Mouse (Mus musculus) neural tube, embryonic 14.5 days (tissue): Measurements from ENCODE around the gene Tceal3. TPM values are rescaled to one million over a fixed set of nuclear protein-coding genes. Genes with fewer than 3 reads are reported as not detected.
"Not testable (repeated sequence)": the region's sequence is repeated elsewhere in the genome, so short reads cannot be mapped to it uniquely, and the experiment has no call there.

Experiments used
- ATAC-seq: fragments of 200-750 bp; cut with Nextera tagmentation; 2 replicates; pipeline ENCODE4 v1.8.0; 2017; ENCODE audit warnings: low read depth, mild to moderate bottlenecking, moderate TSS enrichment, moderate library complexity
- H3K27ac ChIP-seq: fragments of 300-500 bp; sonication (generic); 2 replicates; pipeline ENCODE4 v1.5.1; 2014; ENCODE audit warnings: low read depth, mild to moderate bottlenecking, control low read depth, low read length, moderate library complexity, mixed read lengths
- H3K27me3 ChIP-seq: fragments of 300-500 bp; sonication (generic); 2 replicates; pipeline ENCODE4 v1.6.1; 2014; ENCODE audit warnings: low read length; ENCODE audit not compliant: control insufficient read depth, insufficient read depth
- H3K36me3 ChIP-seq: fragments of 300-500 bp; sonication (generic); 2 replicates; pipeline ENCODE4 v1.6.1; 2014; ENCODE audit warnings: low read length, mixed read lengths; ENCODE audit not compliant: control insufficient read depth, insufficient read depth
- H3K4me1 ChIP-seq: fragments of 300-500 bp; sonication (generic); 2 replicates; pipeline ENCODE4 v1.6.1; 2014; ENCODE audit warnings: low read length; ENCODE audit not compliant: control insufficient read depth, insufficient read depth
- H3K4me2 ChIP-seq: fragments of 300-500 bp; sonication (generic); 2 replicates; pipeline ENCODE4 v1.6.1; 2014; ENCODE audit warnings: mild to moderate bottlenecking, low read depth, low read length, control low read depth
- H3K4me3 ChIP-seq: fragments of 300-500 bp; sonication (generic); 2 replicates; pipeline ENCODE4 v1.5.1; 2014; ENCODE audit warnings: low read depth, low read length, control low read depth, mixed read lengths
- H3K9ac ChIP-seq: fragments of 300-500 bp; sonication (generic); replicated peaks from 2 replicates; pipeline ENCODE4 v1.6.1; 2014; ENCODE audit warnings: low read depth, mild to moderate bottlenecking, control low read depth, low read length, mixed read lengths
- H3K9me3 ChIP-seq: fragments of 300-500 bp; sonication (generic); 2 replicates; pipeline ENCODE4 v1.6.1; 2016; ENCODE audit warnings: low read length; ENCODE audit not compliant: control insufficient read depth
- WGBS: fragments of 180-500 bp; shearing (Covaris S2); extraction: QIAGEN DNeasy Blood & Tissue Kit; methylation state at CpG from one replicate; pipeline ENCODE4 v1.1.7; 2014; 5-methylcytosine and 5-hydroxymethylcytosine counted together
- polyA plus RNA-seq: library from polyadenylated mRNA; unstranded; fragments of >200 nt; fragmentation: Nextera tagmentation; extraction: Ambion mirVana; gene quantifications from 2 replicates; pipeline ENCODE4 v1.2.1, GENCODE M21; 2014

Tceal3 gene
- polyA plus RNA-seq, 1 experiment from 2014 or later: 51.9 TPM

DNA sequence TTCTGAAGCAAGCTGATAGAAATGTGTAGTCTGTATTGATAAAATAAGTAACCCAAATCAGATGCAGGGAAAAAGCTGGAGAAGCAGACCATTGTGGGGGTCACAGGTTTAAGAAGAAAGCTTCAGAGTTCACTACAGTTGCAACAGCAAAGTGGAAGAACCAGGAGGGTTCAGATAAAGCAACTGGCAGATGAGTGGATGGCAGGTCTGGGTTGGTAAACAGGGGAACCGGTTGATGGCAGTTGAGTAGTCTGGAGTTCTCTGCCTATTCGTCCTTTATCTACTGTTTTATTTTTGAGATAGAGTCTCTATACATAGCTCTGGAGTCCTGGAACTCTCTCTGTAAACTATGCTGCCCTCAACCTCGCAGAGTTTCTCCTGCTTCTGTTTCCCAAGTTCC, 90.3 kb downstream of the Tceal3 start:
- Histone ChIP-seq H3K9ac (no peak overlapping the region), H3K36me3 (no peaks in the 10 kb centered on the region), H3K9me3 (no peaks in the 10 kb centered on the region), H3K4me3 (no peak overlapping the region), H3K4me1 (no peaks in the 10 kb centered on the region), H3K4me2 (no peak overlapping the region), H3K27me3 (no peaks in the 10 kb centered on the region), H3K27ac (no peak overlapping the region)
- WGBS: 76% methylated on average over 3 of the region's 3 CpGs
- ATAC-seq: no peak

DNA sequence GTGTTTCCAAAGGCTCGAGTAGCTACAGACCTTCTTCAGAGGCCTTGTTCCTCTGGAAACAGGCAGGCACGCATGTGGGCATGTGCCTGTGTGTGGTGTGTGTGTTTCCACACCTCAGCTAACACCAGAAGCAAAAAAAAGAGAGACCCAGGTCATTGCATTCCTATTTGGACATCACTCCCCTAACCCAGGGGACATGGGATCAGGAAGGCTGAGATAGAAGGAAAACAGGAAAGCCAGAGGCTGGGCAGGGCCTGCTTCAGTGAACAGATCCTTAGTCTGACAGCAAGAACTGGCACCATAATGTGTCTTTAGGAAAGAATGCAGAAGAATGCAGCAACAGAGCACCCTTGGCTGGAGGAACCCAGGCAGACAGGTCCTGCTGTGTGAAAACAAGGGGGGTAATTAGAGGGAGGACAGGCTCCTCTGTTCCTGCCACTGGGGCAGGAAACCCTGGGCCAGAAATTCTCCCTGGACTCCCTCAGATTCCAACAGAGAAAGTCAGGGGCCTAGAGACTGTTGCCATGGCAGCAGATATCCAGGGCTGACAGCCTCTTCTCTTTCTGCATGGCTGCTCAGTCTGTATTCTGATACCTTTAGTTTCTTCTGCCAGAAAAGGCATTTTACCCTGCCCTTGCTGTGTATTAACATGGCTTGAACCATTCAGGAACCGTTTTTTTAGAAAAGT, 101.1 kb downstream of the Tceal3 start:
- WGBS: 47% methylated on average over 2 of the region's 3 CpGs
- H3K9me3 ChIP-seq, H3K4me3 ChIP-seq, H3K36me3 ChIP-seq, H3K4me2 ChIP-seq, H3K27me3 ChIP-seq, H3K4me1 ChIP-seq, H3K27ac ChIP-seq, H3K9ac ChIP-seq: not testable (repeated sequence)
- ATAC-seq: peak; percentile 85

DNA sequence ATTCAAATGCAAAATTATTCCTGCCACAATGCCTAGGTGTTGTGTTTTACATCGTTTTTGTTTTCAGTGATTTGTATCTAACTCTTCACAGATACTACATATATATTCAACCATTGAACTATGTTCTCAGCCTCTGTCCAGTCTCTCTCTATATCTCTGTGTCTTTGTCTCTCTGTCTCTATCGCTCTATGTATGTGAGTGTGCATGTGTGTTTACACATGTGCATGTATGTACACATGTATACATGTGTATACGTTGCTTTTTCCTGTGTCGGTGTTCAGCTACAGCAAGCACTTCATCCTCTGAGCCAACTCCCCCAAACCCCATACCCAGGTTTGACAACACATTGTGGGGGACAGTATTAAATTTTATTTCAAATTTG, 101.6 kb downstream of the Tceal3 start:
- Histone ChIP-seq H3K4me2 (no peak overlapping the region), H3K9me3 (no peaks in the 10 kb centered on the region), H3K9ac (no peak overlapping the region), H3K36me3 (no peaks in the 10 kb centered on the region), H3K4me1 (no peaks in the 10 kb centered on the region), H3K27me3 (no peaks in the 10 kb centered on the region), H3K27ac (no peak overlapping the region), H3K4me3 (no peak overlapping the region)
- peak; percentile 9; the same call in 1 of the 2 replicates for ATAC-seq
- WGBS: 68% methylated on average over 4 of the region's 4 CpGs

DNA sequence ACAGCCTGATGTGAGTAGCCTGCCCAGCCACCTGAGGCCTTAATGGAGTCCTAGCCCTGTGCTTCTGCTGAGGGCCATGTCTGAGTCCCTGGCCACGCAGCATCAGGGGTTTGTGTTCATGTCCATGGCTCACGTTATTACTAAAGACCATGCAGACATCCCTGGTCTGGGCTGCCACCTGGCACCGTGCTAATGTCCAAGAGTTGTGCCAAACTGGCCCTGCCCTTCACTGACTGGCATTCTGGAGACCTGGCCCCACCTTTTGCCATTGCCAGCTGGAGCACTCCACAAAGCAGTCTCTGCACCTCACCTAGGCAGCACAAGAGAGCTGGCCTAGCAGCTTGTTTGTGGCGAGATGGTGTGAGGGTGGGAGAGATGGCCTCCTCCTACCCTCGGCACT, 102.6 kb downstream of the Tceal3 start:
- no peak for ATAC-seq
- Histone ChIP-seq H3K4me1 (no peaks in the 10 kb centered on the region), H3K9ac (no peak overlapping the region), H3K4me3 (no peak overlapping the region), H3K36me3 (no peaks in the 10 kb centered on the region), H3K9me3 (no peaks in the 10 kb centered on the region), H3K27ac (no peak overlapping the region), H3K27me3 (no peaks in the 10 kb centered on the region), H3K4me2 (no peak overlapping the region)
- WGBS: 88% methylated on average over 5 of the region's 5 CpGs

DNA sequence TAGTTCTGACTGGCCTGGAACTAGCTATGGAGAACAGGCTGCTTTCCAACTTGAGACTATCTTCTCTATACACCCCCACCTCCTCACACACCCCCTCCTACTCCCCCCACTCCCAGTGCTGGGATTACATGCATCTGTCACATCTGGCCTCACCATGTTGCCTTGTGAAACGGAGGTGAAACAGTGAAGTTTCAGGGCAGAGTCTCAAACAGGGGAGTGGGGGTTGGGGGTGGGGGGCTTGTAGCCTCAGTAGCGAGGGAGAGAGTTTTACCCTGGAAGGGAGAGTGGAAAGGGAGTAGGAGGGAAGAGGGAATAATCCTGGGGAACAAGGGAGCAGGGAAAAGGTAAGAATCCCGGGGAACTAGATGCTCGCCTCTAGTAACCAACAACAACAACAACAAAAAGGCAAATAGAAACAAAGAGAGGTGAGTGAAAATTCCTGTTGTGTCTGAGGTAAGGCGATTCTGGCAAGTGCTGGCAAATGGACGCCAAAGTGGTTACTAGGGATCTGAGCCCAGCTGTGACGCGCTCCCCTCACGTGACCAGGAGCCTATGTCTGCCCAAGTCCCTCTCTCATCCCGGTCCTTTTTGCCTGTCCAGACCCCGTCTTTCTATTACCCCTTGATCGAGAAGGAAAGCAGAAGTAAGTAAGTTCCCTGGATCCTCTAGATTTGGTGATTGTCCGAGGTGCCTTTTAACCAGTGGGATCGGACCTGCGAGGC, 117.0 kb downstream of the Tceal3 start, which contains the start of gene Tceal1:
Tceal1 (plus strand) TSS at position 537 of the 722 bp plus-strand sequence.
- H3K36me3 ChIP-seq: no peaks in the 10 kb centered on the region
- peak within 1 kb of the TSS; percentile 90 for H3K27ac ChIP-seq
- WGBS: 18% methylated on average over 15 of the region's 15 CpGs
- peak within 1 kb of the TSS; percentile 58 for H3K4me2 ChIP-seq
- H3K27me3 ChIP-seq: no peaks in the 10 kb centered on the region
- peak within 1 kb of the TSS; percentile 41 for H3K4me3 ChIP-seq
- no peaks in the 10 kb centered on the region for H3K9me3 ChIP-seq
- H3K4me1 ChIP-seq: no peaks in the 10 kb centered on the region
- ATAC-seq: peak; percentile 97
- H3K9ac ChIP-seq: peak within 1 kb of the TSS; percentile 67

DNA sequence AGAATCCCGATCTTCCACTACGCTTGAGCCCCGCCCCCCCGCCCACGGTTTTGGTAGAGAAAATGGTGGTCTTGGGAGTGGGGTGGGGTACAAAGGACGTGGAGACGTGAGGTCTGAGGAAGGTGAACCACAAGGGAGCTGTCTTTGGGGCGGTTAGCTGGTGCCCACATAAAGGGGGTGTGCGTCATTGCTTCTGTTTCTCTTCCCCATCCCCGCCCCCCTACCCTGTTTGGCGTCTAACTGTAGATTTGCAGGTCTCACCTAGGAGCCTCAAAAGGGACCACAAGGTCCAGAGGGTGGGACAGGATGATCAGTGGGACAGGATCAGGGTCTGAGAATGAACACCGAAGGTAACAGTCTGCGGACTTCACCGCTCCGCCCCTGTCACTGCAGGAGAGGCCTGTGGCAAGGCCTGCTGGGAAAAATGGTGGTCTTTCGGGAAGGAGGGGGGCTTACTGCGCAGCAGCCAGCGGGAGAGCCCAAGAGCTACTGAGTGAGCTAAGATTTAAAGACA, 117.6 kb downstream of the Tceal3 start:
- Histone ChIP-seq H3K36me3 (no peaks in the 10 kb centered on the region), H3K4me2 (peak overlapping the region; percentile 58), H3K27me3 (no peaks in the 10 kb centered on the region), H3K9ac (peak overlapping the region; percentile 67), H3K4me3 (peak overlapping the region; percentile 41), H3K4me1 (no peaks in the 10 kb centered on the region), H3K27ac (peak overlapping the region; percentile 90), H3K9me3 (no peaks in the 10 kb centered on the region)
- peak; percentile 89 for ATAC-seq
- 11% methylated on average over 17 of the region's 18 CpGs for WGBS

DNA sequence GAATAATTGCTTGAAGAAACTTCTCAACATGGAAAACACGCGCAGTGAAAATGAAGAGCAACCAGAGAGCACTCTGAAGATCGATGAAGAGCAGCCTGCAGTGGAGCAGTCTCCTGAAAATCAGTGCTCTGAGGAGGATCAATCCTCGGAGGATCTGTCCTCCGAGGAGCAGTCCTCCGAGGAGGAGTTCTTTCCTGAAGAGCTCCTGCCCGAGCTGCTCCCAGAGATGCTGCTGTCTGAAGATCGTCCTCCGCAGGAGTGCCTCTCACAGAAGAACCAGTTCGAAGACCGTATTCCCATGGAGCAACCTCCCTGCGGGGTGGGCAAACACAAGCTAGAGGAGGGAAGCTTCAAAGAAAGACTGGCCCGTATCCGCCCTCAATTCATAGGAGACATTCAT, 118.1 kb downstream of the Tceal3 start:
- Histone ChIP-seq H3K4me2 (peak overlapping the region; percentile 58), H3K36me3 (no peaks in the 10 kb centered on the region), H3K4me1 (no peaks in the 10 kb centered on the region), H3K27me3 (no peaks in the 10 kb centered on the region), H3K9ac (peak overlapping the region; percentile 67), H3K27ac (peak overlapping the region; percentile 90), H3K4me3 (peak overlapping the region; percentile 41), H3K9me3 (no peaks in the 10 kb centered on the region)
- WGBS: 23% methylated on average over 14 of the region's 14 CpGs
- ATAC-seq: peak; percentile 26; the same call in 1 of the 2 replicates

DNA sequence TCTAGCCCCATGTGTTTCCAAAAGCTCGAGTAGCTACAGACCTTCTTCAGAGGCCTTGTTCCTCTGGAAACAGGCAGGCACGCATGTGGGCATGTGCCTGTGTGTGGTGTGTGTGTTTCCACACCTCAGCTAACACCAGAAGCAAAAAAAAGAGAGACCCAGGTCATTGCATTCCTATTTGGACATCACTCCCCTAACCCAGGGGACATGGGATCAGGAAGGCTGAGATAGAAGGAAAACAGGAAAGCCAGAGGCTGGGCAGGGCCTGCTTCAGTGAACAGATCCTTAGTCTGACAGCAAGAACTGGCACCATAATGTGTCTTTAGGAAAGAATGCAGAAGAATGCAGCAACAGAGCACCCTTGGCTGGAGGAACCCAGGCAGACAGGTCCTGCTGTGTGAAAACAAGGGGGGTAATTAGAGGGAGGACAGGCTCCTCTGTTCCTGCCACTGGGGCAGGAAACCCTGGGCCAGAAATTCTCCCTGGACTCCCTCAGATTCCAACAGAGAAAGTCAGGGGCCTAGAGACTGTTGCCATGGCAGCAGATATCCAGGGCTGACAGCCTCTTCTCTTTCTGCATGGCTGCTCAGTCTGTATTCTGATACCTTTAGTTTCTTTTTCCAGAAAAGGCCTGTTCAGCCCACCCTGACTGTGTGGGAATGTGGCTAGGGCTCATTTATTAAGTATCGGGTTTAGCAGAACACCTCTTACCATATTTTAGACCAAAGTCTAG, 124.3 kb downstream of the Tceal3 start:
- H3K36me3 ChIP-seq, H3K4me3 ChIP-seq, H3K9me3 ChIP-seq, H3K27me3 ChIP-seq, H3K4me1 ChIP-seq, H3K27ac ChIP-seq, H3K4me2 ChIP-seq, H3K9ac ChIP-seq: not testable (repeated sequence)
- WGBS: 45% methylated on average over 3 of the region's 3 CpGs
- peak; percentile 89 for ATAC-seq
